14 mouse cellular contexts compared by ENCODE assay signal in the genomic region with DNA sequence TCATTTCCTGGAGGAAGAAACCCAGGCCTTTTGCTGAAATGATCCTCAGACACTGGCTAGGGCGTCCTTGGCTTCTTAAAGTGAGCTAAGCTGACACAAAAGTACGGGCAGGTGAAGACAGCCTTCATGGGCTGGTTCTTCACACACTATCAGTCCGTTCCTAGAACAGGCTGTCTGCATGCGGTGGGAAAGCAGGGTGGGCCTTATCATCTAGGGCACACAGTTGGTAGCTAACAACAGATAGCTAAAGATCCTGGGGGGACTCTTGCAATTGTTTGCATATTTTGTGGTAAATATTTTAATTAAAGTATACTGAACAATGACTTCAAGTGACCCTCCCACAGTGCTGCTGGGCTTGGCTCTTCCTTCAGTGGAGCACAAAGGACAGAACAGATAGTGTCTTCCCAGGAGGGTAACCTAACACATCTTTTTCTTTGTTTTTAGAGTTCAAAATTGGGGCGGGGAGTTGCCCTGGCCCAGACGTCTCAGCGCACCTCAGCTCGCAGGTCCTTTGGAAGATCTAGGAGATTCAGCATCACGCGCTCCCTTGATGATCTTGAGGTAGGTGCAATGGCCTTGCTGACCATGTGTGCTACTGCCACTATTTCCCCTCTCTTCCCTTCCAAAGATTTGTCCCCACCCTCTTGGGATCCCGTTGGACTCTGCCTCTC. TPM values are rescaled to one million over a fixed set of nuclear protein-coding genes. Genes with fewer than 3 reads are reported as not detected.
DNase-seq lines count a peak whose midpoint lies in the region; ATAC-seq lines count a peak whose summit lies in the region.
"Had no signal": no experiment of that assay in that cellular context is flagged by ENCODE, and none has a peak within 500 bp of the region (broad histone marks: within the 10 kb centered on the region; RNA-seq: fewer than 3 reads in every experiment).

No protein-coding gene starts in this region.

- H3K4me2 ChIP-seq in heart, embryonic 13.5 days, result peak overlapping the region; percentile 2; the same call in 1 of the 2 replicates
- H3K4me2 ChIP-seq in liver, embryonic 15.5 days, result peak overlapping the region; percentile 68
- H3K4me2 ChIP-seq: hindbrain, embryonic 13.5 days; neural tube, embryonic 12.5 days had no signal

- H3K36me3 ChIP-seq in heart, embryonic 13.5 days, result peaks cover 64% of the 10 kb centered on the region
- peaks cover 12% of the 10 kb centered on the region for H3K36me3 ChIP-seq in liver, embryonic 15.5 days (replicated peaks)

- 58% methylated on average over 11 of the region's 11 CpGs for WGBS in heart, embryonic 13.5 days
- WGBS in liver, embryonic 15.5 days (ENCODE audit: insufficient replicate concordance), result 15% methylated on average over 11 of the region's 11 CpGs

- no peak for ATAC-seq in heart, embryonic 13.5 days (ENCODE audit: extremely low read depth, insufficient number of reproducible peaks, low FRiP score, low TSS enrichment)
- ATAC-seq in liver, embryonic 15.5 days (ENCODE audit: insufficient read depth), result peak; percentile 90
- ATAC-seq: CD4-positive, CD25-positive, alpha-beta regulatory T cell, adult 4 months; Patski had no signal

- no peaks in the 10 kb centered on the region for H3K27me3 ChIP-seq in heart, embryonic 13.5 days (replicated peaks)
- H3K27me3 ChIP-seq in liver, embryonic 15.5 days, result no peaks in the 10 kb centered on the region
- H3K27me3 ChIP-seq: hindbrain, embryonic 13.5 days; neural tube, embryonic 12.5 days; Patski had no signal

- peak overlapping the region; percentile 21; the same call in 1 of the 2 replicates for H3K9ac ChIP-seq in heart, embryonic 13.5 days
- H3K9ac ChIP-seq in liver, embryonic 15.5 days, result peak overlapping the region; percentile 54
- H3K9ac ChIP-seq: hindbrain, embryonic 13.5 days; neural tube, embryonic 12.5 days had no signal

- no peaks in the 10 kb centered on the region for H3K9me3 ChIP-seq in heart, embryonic 13.5 days
- H3K9me3 ChIP-seq in liver, embryonic 15.5 days (replicated peaks), result no peaks in the 10 kb centered on the region
- H3K9me3 ChIP-seq: hindbrain, embryonic 13.5 days; neural tube, embryonic 12.5 days had no signal

- intact Hi-C loops in heart, postnatal 36 days (cut with DNase I), result no loop called here

- no peak for DNase-seq in heart, postnatal 36 days
- DNase-seq in MEL-GATA-1-ER (ENCODE audit: extremely low read depth, low read depth), result peak; percentile 91
- peak; percentile 81 for DNase-seq in c-Kit-positive CD71-positive TER-119-negative erythroid progenitor cells, embryonic 14.5 days (ENCODE audit: low read depth)
- DNase-seq in left cerebral cortex, adult 8-10 months (ENCODE audit: low spot score in 2 of 2), result no peak
- DNase-seq in neural tube, embryonic 10.5 days (ENCODE audit: extremely low spot score, low spot score), result no peak
- DNase-seq: adrenal gland, postnatal 10 days; cerebellum, adult 11-12 months; midbrain, embryonic 14.5 days had no signal

- H3K4me3 ChIP-seq in heart, embryonic 13.5 days, result no peak overlapping the region
- H3K4me3 ChIP-seq in liver, embryonic 15.5 days (replicated peaks), result peak overlapping the region; percentile 41
- H3K4me3 ChIP-seq: hindbrain, embryonic 13.5 days; neural tube, embryonic 12.5 days had no signal

- peaks cover 84% of the 10 kb centered on the region for H3K4me1 ChIP-seq in heart, embryonic 13.5 days
- H3K4me1 ChIP-seq in liver, embryonic 15.5 days (replicated peaks), result peaks cover 96% of the 10 kb centered on the region
- H3K4me1 ChIP-seq: neural tube, embryonic 12.5 days had no signal

- H3K27ac ChIP-seq in heart, embryonic 13.5 days (replicated peaks), result peak overlapping the region; percentile 53
- peak overlapping the region; percentile 89 for H3K27ac ChIP-seq in liver, embryonic 15.5 days (replicated peaks)
- H3K27ac ChIP-seq: hindbrain, embryonic 13.5 days; neural tube, embryonic 12.5 days had no signal

RNA-seq across cellular contexts. Expression of a gene that starts 25.7 kb away (rescaled TPM):
- 28.9 and 30.7 TPM in 2 replicates for polyA plus RNA-seq in heart, embryonic 13.5 days (2015; fragmentation: Nextera tagmentation; extraction: Ambion mirVana)
- total RNA-seq in heart, postnatal 36 days (2021), result 10 to 100 TPM; 15.6 to 16.2 TPM
- 17.0 and 20.1 TPM in 2 replicates for polyA plus RNA-seq in liver, embryonic 15.5 days (2015; fragmentation: Nextera tagmentation; extraction: Ambion mirVana)
- 10 to 100 TPM; 43.3 to 59.1 (median 45.4) TPM for total RNA-seq in left cerebral cortex, adult 8-10 months (2022)

Comparison
In these comparisons a context has a peak if more than half of its experiments do, and no peak if none do; other contexts are left out.
1. DNase-seq: peak in MEL-GATA-1-ER (single experiment) and c-Kit-positive CD71-positive TER-119-negative erythroid progenitor cells, embryonic 14.5 days (single experiment); none in heart, postnatal 36 days (0 of 2), left cerebral cortex, adult 8-10 months (0 of 2) and neural tube, embryonic 10.5 days (single experiment).